Mouse (Mus musculus): ENCODE measurements at regions not wholly inside any gene's neighbourhood (a gene's known extent, or its start where the extent isn't known, plus 50 kb on each side); places are given as distances from the start of the nearest gene placed in this dataset.

- H3K4me3 ChIP-seq (replicated peaks): no peak overlapping the region
- H3K9me3 ChIP-seq (ENCODE audit: control insufficient read depth, low read length): no peaks in the 10 kb centered on the region
- no peaks in the 10 kb centered on the region for H3K4me1 ChIP-seq (ENCODE audit: control insufficient read depth)
- no peaks in the 10 kb centered on the region for H3K27me3 ChIP-seq (ENCODE audit: control insufficient read depth)
- no peaks in the 10 kb centered on the region for H3K36me3 ChIP-seq (ENCODE audit: control insufficient read depth)
- TF ChIP-seq TAL1 (IDR thresholded peaks at IDR 0.05; ENCODE audit: low read length): no peak
- TF ChIP-seq GATA1 (IDR thresholded peaks at IDR 0.05; ENCODE audit: low read length): no peak
Observed at GRCm38 (mm10) chr5:91751168-91751567, 211.7 kb downstream of the Rchy1 start.

- Histone ChIP-seq H3K4me3 (replicated peaks) (no peak overlapping the region), H3K36me3 (ENCODE audit: control insufficient read depth) (no peaks in the 10 kb centered on the region), H3K27me3 (ENCODE audit: control insufficient read depth) (no peaks in the 10 kb centered on the region), H3K9me3 (ENCODE audit: control insufficient read depth, low read length) (no peaks in the 10 kb centered on the region), H3K4me1 (ENCODE audit: control insufficient read depth) (no peaks in the 10 kb centered on the region)
- TF ChIP-seq TAL1 (IDR thresholded peaks at IDR 0.05; ENCODE audit: low read length) (no peak), GATA1 (IDR thresholded peaks at IDR 0.05; ENCODE audit: low read length) (no peak)
Observed at GRCm38 (mm10) chr5:91746077-91746476, 216.8 kb downstream of the Rchy1 start.

GRCm38 (mm10) chr5:91744389-91744788 lies 218.5 kb downstream of the Rchy1 start:
- Histone ChIP-seq H3K9me3 (ENCODE audit: control insufficient read depth, low read length) (no peaks in the 10 kb centered on the region), H3K4me1 (ENCODE audit: control insufficient read depth) (no peaks in the 10 kb centered on the region), H3K27me3 (ENCODE audit: control insufficient read depth) (no peaks in the 10 kb centered on the region), H3K36me3 (ENCODE audit: control insufficient read depth) (no peaks in the 10 kb centered on the region), H3K4me3 (replicated peaks) (no peak overlapping the region)
- TF ChIP-seq TAL1 (IDR thresholded peaks at IDR 0.05; ENCODE audit: low read length) (no peak), GATA1 (IDR thresholded peaks at IDR 0.05; ENCODE audit: low read length) (no peak)

GRCm38 (mm10) chr5:91740159-91740537 lies 222.7 kb downstream of the Rchy1 start:
- no peak overlapping the region for H3K4me3 ChIP-seq (replicated peaks)
- no peaks in the 10 kb centered on the region for H3K4me1 ChIP-seq (ENCODE audit: control insufficient read depth)
- no peaks in the 10 kb centered on the region for H3K27me3 ChIP-seq (ENCODE audit: control insufficient read depth)
- H3K9me3 ChIP-seq (ENCODE audit: control insufficient read depth, low read length): no peaks in the 10 kb centered on the region
- TF ChIP-seq GATA1 (IDR thresholded peaks at IDR 0.05; ENCODE audit: low read length) (no peak), TAL1 (IDR thresholded peaks at IDR 0.05; ENCODE audit: low read length) (no peak)
- no peaks in the 10 kb centered on the region for H3K36me3 ChIP-seq (ENCODE audit: control insufficient read depth)

- Histone ChIP-seq H3K27me3 (ENCODE audit: control insufficient read depth) (no peaks in the 10 kb centered on the region), H3K36me3 (ENCODE audit: control insufficient read depth) (no peaks in the 10 kb centered on the region), H3K9me3 (ENCODE audit: control insufficient read depth, low read length) (no peaks in the 10 kb centered on the region), H3K4me1 (ENCODE audit: control insufficient read depth) (no peaks in the 10 kb centered on the region), H3K4me3 (replicated peaks) (no peak overlapping the region)
- TF ChIP-seq GATA1 (IDR thresholded peaks at IDR 0.05; ENCODE audit: low read length) (no peak), TAL1 (IDR thresholded peaks at IDR 0.05; ENCODE audit: low read length) (no peak)
Observed at GRCm38 (mm10) chr5:91739433-91740158, 222.2 kb downstream of the Parm1 start.

- Histone ChIP-seq H3K4me3 (replicated peaks) (no peak overlapping the region), H3K36me3 (ENCODE audit: control insufficient read depth) (no peaks in the 10 kb centered on the region), H3K27me3 (ENCODE audit: control insufficient read depth) (no peaks in the 10 kb centered on the region), H3K9me3 (ENCODE audit: control insufficient read depth, low read length) (no peaks in the 10 kb centered on the region), H3K4me1 (ENCODE audit: control insufficient read depth) (no peaks in the 10 kb centered on the region)
- TF ChIP-seq TAL1 (IDR thresholded peaks at IDR 0.05; ENCODE audit: low read length) (no peak), GATA1 (IDR thresholded peaks at IDR 0.05; ENCODE audit: low read length) (no peak)
Observed at GRCm38 (mm10) chr5:91732002-91732401, 214.6 kb downstream of the Parm1 start.

- no peaks in the 10 kb centered on the region for H3K27me3 ChIP-seq (ENCODE audit: control insufficient read depth)
- H3K9me3 ChIP-seq (ENCODE audit: control insufficient read depth, low read length): no peaks in the 10 kb centered on the region
- no peaks in the 10 kb centered on the region for H3K36me3 ChIP-seq (ENCODE audit: control insufficient read depth)
- H3K4me1 ChIP-seq (ENCODE audit: control insufficient read depth): no peaks in the 10 kb centered on the region
- TF ChIP-seq GATA1 (IDR thresholded peaks at IDR 0.05; ENCODE audit: low read length) (no peak), TAL1 (IDR thresholded peaks at IDR 0.05; ENCODE audit: low read length) (no peak)
- H3K4me3 ChIP-seq (replicated peaks): no peak overlapping the region
Observed at GRCm38 (mm10) chr5:91731155-91731554, 213.7 kb downstream of the Parm1 start.

- Histone ChIP-seq H3K9me3 (ENCODE audit: control insufficient read depth, low read length) (no peaks in the 10 kb centered on the region), H3K27me3 (ENCODE audit: control insufficient read depth) (no peaks in the 10 kb centered on the region), H3K4me1 (ENCODE audit: control insufficient read depth) (no peaks in the 10 kb centered on the region), H3K36me3 (ENCODE audit: control insufficient read depth) (no peaks in the 10 kb centered on the region), H3K4me3 (replicated peaks) (no peak overlapping the region)
- no peak for TF ChIP-seq TAL1 (IDR thresholded peaks at IDR 0.05; ENCODE audit: low read length)
- TF ChIP-seq GATA1 (IDR thresholded peaks at IDR 0.05; ENCODE audit: low read length): no peak
Observed at GRCm38 (mm10) chr5:91729868-91730267, 212.5 kb downstream of the Parm1 start.

- Histone ChIP-seq H3K4me1 (ENCODE audit: control insufficient read depth) (no peaks in the 10 kb centered on the region), H3K36me3 (ENCODE audit: control insufficient read depth) (no peaks in the 10 kb centered on the region)
- TF ChIP-seq GATA1 (IDR thresholded peaks at IDR 0.05; ENCODE audit: low read length): no peak
- no peak for TF ChIP-seq TAL1 (IDR thresholded peaks at IDR 0.05; ENCODE audit: low read length)
Observed at GRCm38 (mm10) chr5:91729415-91729814, 212.0 kb downstream of the Parm1 start.

GRCm38 (mm10) chr5:91727448-91727847 lies 210.0 kb downstream of the Parm1 start:
- Histone ChIP-seq H3K9me3 (ENCODE audit: control insufficient read depth, low read length) (no peaks in the 10 kb centered on the region), H3K4me1 (ENCODE audit: control insufficient read depth) (no peaks in the 10 kb centered on the region), H3K36me3 (ENCODE audit: control insufficient read depth) (no peaks in the 10 kb centered on the region), H3K4me3 (replicated peaks) (no peak overlapping the region), H3K27me3 (ENCODE audit: control insufficient read depth) (no peaks in the 10 kb centered on the region)
- TF ChIP-seq TAL1 (IDR thresholded peaks at IDR 0.05; ENCODE audit: low read length) (no peak), GATA1 (IDR thresholded peaks at IDR 0.05; ENCODE audit: low read length) (no peak)

More at GRCm38 (mm10) chr5:91729415-91729814, 212.0 kb downstream of the Parm1 start:
- no peak overlapping the region for H3K4me3 ChIP-seq (replicated peaks)
- H3K9me3 ChIP-seq (ENCODE audit: control insufficient read depth, low read length): no peaks in the 10 kb centered on the region
- H3K27me3 ChIP-seq (ENCODE audit: control insufficient read depth): no peaks in the 10 kb centered on the region
